Mouse (Mus musculus) forelimb bud, embryonic 11.5 days (tissue): ENCODE data around the gene Gm26661.

Experiments used
- DNase-seq: peaks from one replicate; pipeline ENCODE4 v3.0.0-alpha.2; 2012; ENCODE audit warnings: low read depth, low spot score

The Gm26661 gene

GRCm38 (mm10) chr14:7819446-7819845, 28.1 kb downstream of the Gm26661 start:
- no peak for DNase-seq

DNA sequence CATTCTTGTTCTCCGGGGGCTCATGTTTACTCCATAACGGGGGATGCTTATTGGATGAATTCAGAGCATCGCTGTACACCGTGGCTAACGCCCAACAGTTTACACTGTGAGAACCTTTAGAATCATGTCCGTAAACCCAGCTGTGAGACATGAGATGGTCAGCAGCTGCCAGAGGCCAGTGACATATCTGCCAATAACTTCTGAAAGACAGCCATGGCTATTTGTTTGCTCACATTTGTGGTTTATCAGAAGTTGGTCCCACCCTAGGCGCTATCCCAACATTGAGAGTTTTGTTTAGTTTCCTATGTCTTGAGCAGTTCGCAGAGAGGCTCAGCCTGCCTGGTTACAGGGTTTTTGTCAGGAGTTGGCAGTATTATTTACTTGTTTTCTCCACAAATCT, 30.0 kb downstream of the Gm26661 start:
- no peak for DNase-seq

- peak; percentile 90 for DNase-seq
Measured at GRCm38 (mm10) chr14:7822693-7823092, 31.3 kb downstream of the Gm26661 start.

- DNase-seq = no peak
Measured at GRCm38 (mm10) chr14:7824651-7825268, 33.4 kb downstream of the Gm26661 start.

- peak; percentile 43 for DNase-seq
Measured at GRCm38 (mm10) chr14:7826151-7826937, 35.0 kb downstream of the Gm26661 start.

DNA sequence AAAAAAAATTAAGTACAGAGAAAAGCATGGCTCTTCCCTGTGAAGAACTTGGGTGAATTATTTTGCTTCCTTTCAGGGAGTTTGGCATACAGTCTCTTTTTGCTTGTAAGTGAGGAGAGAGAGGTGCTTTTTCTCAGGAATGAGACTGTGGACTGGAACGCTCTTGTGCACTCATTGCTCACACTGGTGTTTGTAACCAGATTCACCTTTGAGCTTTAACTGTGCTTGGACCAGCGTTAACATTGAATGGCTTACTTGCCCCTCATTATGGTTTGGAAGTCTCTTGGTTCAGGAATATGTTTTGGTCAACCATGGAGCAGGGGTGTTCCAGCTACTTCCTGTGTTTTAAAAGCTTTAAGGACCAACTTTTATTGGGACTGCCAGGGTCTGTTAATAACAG, 37.8 kb downstream of the Gm26661 start:
- DNase-seq = no peak

DNA sequence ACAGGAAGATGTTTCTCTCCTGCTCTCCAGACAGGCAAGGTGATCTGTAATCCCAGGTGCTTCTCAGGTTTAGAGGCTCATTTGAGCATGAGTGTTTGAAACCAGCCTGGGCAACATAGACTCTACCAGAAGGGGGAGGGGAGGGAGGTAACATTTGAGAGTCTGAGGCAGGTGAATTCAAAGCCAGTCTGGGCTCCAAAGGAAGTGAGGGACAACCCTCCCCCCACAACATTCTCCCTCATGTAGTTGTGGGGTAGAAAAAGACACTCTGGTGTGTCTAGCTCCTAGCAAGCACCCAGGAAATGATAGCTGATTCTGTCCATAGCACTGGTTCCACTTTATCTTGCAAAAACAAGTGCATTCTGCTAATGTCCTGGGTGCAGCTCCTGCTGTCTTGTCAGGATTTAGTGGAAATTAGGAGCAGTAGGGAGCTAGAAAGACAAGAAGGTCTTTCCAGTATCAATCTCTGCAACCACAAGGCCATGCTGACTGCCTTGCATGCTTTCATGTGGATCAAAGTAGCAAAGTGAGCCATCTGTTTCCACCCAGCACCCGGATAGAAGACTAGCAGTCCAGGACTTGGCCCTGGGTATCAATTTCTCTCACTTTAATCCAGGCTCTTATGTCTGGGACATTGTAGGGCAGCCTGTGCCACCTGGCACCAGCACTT, 40.5 kb downstream of the Gm26661 start:
- DNase-seq = no peak

DNA sequence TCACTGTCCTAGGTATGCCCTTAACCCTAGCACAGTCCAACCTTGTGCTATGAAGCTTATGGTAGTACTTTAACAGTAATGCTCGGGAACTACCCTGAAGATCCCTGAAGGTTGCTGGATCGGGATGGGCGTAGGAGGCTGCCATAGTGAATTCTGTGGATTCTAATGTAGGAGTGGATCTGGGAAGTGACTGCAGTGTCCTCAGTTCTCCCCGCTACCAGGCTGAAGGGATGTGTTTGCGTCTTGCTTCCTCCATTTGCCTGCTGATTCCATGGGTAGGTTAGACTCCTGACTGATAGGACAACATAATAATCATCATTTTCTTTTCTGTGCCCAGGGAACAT, 41.0 kb downstream of the Gm26661 start:
- no peak for DNase-seq

DNA sequence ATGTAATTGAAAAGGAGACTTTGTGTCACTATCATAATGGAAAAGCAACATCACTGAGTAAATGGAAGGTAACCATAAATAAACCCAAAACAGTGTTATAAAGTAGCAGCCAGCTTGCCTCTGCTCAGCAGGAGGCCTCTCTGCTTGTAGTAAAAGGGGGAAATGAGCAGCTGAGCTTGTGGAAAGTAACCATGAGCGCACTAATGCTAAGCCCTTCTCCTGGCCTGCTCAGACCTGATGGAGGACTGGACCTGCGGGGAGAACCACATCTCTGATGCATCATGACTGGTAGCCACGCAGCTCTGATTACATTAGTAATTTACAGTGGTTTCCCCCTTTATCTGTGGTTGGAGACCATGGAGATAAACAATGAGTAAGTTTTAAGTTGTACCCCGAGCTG, 42.1 kb downstream of the Gm26661 start:
- DNase-seq = no peak

- DNase-seq = no peak
Measured at GRCm38 (mm10) chr14:7838564-7839089, 47.2 kb downstream of the Gm26661 start.

DNA sequence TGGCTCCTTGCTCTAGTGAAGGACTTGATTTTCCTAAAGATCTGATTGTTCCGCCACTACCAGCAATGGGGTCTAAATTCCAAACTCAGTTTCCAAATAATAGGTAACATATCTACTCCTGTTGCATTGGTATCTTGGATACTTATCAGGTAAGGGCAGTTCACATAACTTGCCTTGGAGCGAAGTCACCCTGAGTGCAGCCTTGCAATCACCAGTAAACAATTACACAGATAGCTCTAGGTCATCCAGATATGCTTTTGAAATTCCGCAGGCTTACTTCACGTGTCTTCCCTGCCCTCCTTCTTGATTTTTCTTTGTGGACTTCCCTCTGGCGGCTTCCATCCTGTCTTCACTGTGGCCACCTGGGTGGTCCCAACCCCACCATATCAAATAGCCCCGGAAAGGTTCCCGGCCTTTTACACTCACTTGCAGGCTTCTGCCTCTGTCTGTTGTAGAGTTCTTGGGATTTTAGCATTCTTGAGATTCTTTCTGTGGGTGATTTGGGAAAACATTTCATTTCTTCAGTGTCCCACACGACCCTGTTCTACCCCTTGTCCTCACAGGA, 48.6 kb downstream of the Gm26661 start:
- no peak for DNase-seq
